Mouse (Mus musculus): ENCODE results near the gene Slc4a5.

DNA sequence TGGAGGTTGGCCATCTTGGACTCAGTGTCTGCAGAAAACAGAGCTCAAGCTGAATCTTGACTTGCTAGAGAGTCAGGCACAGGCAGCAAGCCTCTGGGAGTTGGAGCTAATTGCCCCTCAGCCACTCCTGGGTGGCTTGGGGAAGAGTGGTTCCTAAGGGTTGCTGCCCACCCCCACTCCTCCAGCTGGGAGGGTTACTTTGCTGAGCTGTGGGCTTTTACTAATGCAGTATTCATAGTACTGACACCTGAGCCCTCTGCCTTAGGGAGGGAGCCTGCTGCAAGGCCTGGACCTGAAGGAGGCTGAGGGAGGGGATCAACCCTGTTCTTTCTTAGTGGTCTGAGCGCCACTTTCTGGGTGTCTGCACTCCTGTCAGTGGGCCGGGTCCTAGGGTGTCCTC is 32.7 kb upstream of the Slc4a5 start:
- TF ChIP-seq CTCF (IDR thresholded peaks at IDR 0.05; ENCODE audit: low read depth), result no peak
- no peak for TF ChIP-seq EP300 (IDR thresholded peaks at IDR 0.05; ENCODE audit: low read depth)
